Mouse (Mus musculus): ENCODE results near the gene Hspb1. TPM values are rescaled to one million over a fixed set of nuclear protein-coding genes. Genes with fewer than 3 reads are reported as not detected.

The Hspb1 gene
- polyA plus RNA-seq (2017; shearing (Covaris generic)): 2.7 TPM

DNA sequence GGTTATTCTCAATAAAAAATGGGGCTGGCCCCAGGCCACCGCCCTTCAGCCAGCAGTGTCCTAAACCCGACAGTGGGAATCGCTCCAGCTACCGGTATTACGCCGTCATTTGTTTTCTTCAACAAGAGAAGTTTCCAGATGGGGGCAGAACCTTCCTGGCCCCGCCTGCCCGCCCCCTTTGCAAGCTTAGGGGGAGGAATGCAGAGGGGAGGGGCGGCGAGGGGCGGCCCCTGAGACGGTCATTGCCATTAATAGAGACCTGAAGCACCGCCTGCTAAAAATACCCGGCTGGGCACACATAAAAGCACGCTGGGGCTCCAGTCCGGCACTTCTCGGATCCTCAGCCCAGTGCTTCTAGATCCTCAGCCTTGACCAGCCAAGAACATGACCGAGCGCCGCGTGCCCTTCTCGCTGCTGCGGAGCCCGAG, at the start of gene Hspb1:
Hspb1 (plus strand) TSS at position 245 of the 428 bp plus-strand sequence.

DNA sequence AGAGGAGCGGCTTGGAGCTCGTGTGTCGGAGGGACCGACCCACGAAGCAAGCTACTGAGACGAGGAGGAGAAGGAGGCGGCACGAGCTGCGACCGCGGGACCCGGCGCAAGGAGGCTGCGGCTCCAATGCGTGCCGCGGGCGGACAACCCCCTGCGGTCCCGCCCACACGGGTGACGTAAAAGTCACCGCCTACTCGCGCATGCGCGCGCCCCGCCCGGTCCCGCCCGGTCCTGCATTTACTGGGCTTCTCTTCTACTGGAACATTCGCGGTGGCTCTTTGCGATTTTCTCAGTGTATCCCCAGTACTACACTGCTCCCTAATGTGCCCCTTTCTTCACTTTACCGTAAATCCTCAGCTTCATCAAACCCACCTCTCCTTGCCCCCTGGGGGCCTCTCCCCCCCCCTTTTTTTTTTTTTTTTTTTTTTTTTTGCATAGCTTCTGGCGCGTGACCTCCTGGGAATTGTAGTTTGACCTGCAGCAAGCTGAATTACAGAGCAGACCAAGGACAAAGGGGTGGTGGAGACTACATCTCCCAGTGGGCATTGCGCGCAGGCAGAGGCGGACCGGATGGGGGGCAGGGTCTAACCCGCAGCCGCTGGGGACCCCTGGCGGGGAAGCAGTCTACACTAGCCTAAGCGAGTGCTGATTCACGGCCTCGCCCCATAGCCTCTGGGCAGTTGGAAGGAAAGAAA, 46.9 kb downstream of the Hspb1 start, which contains the start of gene Ywhag:
Ywhag (minus strand) TSS at position 136 of the 695 bp plus-strand sequence.

Other genes starting within 250 kb of the Hspb1 start
- gene Por, start 217.9 kb upstream of the Hspb1 start, polyA plus RNA-seq (2017; shearing (Covaris generic)): 147 TPM
- 33.3 TPM for gene Tmem120a, start 143.5 kb upstream of the Hspb1 start, polyA plus RNA-seq (2017; shearing (Covaris generic))
- gene Styxl1, start 109.5 kb upstream of the Hspb1 start, polyA plus RNA-seq (2017; shearing (Covaris generic)): 0.51 TPM
- 384 TPM for gene Mdh2, start 109.4 kb upstream of the Hspb1 start, polyA plus RNA-seq (2017; shearing (Covaris generic))
- 0.34 TPM for gene Srrm3, start 81.0 kb upstream of the Hspb1 start, polyA plus RNA-seq (2017; shearing (Covaris generic))
- gene Ywhag, start 46.7 kb downstream of the Hspb1 start, polyA plus RNA-seq (2017; shearing (Covaris generic)): 51.7 TPM
- 0.52 TPM for gene Ssc4d, start 86.6 kb downstream of the Hspb1 start, polyA plus RNA-seq (2017; shearing (Covaris generic))
- gene Zp3, start 92.2 kb downstream of the Hspb1 start, polyA plus RNA-seq (2017; shearing (Covaris generic)): not detected
- gene Dtx2, start 106.9 kb downstream of the Hspb1 start, polyA plus RNA-seq (2017; shearing (Covaris generic)): 32.1 TPM
- not detected for gene Upk3b, start 150.6 kb downstream of the Hspb1 start, polyA plus RNA-seq (2017; shearing (Covaris generic))
- not detected for gene Upk3bl, start 166.6 kb downstream of the Hspb1 start, polyA plus RNA-seq (2017; shearing (Covaris generic))
- 4.4 TPM for gene Rasa4, start 196.0 kb downstream of the Hspb1 start, polyA plus RNA-seq (2017; shearing (Covaris generic))
- gene Polr2j, start 228.7 kb downstream of the Hspb1 start, polyA plus RNA-seq (2017; shearing (Covaris generic)): 57.9 TPM
- gene Lrwd1, start 248.2 kb downstream of the Hspb1 start, polyA plus RNA-seq (2017; shearing (Covaris generic)): 38.3 TPM
- gene Alkbh4, start 248.2 kb downstream of the Hspb1 start, polyA plus RNA-seq (2017; shearing (Covaris generic)): 47.3 TPM

Measured in naive thymus-derived CD4-positive, alpha-beta T cell, adult 5 months (primary cell).